Mouse (Mus musculus) brown adipose tissue, adult 24 weeks (tissue): ENCODE results near the gene Gpatch3. TPM values are rescaled to one million over a fixed set of nuclear protein-coding genes. Genes with fewer than 3 reads are reported as not detected.

Experiments used
- H3K27ac ChIP-seq: fragments of 200-500 bp; replicated peaks from 2 replicates; pipeline ENCODE4 v1.5.1; 2012; ENCODE audit warnings: low read depth, mild to moderate bottlenecking, low read length
- H3K4me1 ChIP-seq: fragments of 200-500 bp; 2 replicates; pipeline ENCODE4 v1.6.1; 2012; ENCODE audit warnings: low read length, mixed read lengths; ENCODE audit not compliant: control insufficient read depth, insufficient read depth, insufficient read length
- H3K4me3 ChIP-seq: fragments of 200-500 bp; 2 replicates; pipeline ENCODE4 v1.5.1; 2012; ENCODE audit warnings: low read depth, mild to moderate bottlenecking, low read length, moderate library complexity; ENCODE audit not compliant: insufficient read depth
- polyA plus RNA-seq: library from polyadenylated mRNA; stranded (reverse); fragments of >200 nt; gene quantifications from 2 replicates; pipeline ENCODE4 v1.2.4, GENCODE M21; 2012; ENCODE audit not compliant: missing spikeins, insufficient read depth, insufficient read length

The Gpatch3 gene
- polyA plus RNA-seq, 1 experiment: 1.5 TPM

- Histone ChIP-seq H3K27ac (no peak overlapping the region), H3K4me3 (no peak overlapping the region), H3K4me1 (peaks cover 5% of the 10 kb centered on the region)
Measured at GRCm38 (mm10) chr4:133603056-133603455, 28.5 kb downstream of the Gpatch3 start.

- Histone ChIP-seq H3K4me1 (peaks cover 3% of the 10 kb centered on the region), H3K27ac (no peak overlapping the region), H3K4me3 (no peak overlapping the region)
Measured at GRCm38 (mm10) chr4:133604175-133604574, 29.6 kb downstream of the Gpatch3 start.

- Histone ChIP-seq H3K27ac (no peak overlapping the region), H3K4me3 (no peak overlapping the region), H3K4me1 (peaks cover 2% of the 10 kb centered on the region; the same call in 1 of the 2 replicates)
Measured at GRCm38 (mm10) chr4:133604856-133605255, 30.3 kb downstream of the Gpatch3 start.

- no peak overlapping the region for H3K27ac ChIP-seq
- no peak overlapping the region for H3K4me3 ChIP-seq
- no peaks in the 10 kb centered on the region for H3K4me1 ChIP-seq
Measured at GRCm38 (mm10) chr4:133605330-133605729, 30.8 kb downstream of the Gpatch3 start.

GRCm38 (mm10) chr4:133607284-133607683 lies 32.7 kb downstream of the Gpatch3 start:
- Histone ChIP-seq H3K4me3 (no peak overlapping the region), H3K27ac (no peak overlapping the region), H3K4me1 (no peaks in the 10 kb centered on the region)

GRCm38 (mm10) chr4:133609719-133610118 lies 35.2 kb downstream of the Gpatch3 start:
- H3K4me3 ChIP-seq: no peak overlapping the region
- 0 out of 2 replicates have a peak, but pooled peaks cover under 1% of the 10 kb centered on the region for H3K4me1 ChIP-seq
- no peak overlapping the region for H3K27ac ChIP-seq

- Histone ChIP-seq H3K27ac (no peak overlapping the region), H3K4me3 (no peak overlapping the region), H3K4me1 (peaks cover 19% of the 10 kb centered on the region)
Measured at GRCm38 (mm10) chr4:133611815-133612214, 37.3 kb downstream of the Gpatch3 start.

GRCm38 (mm10) chr4:133612416-133612815 lies 37.9 kb downstream of the Gpatch3 start:
- Histone ChIP-seq H3K4me1 (peaks cover 23% of the 10 kb centered on the region), H3K27ac (no peak overlapping the region), H3K4me3 (no peak overlapping the region)

- Histone ChIP-seq H3K27ac (no peak overlapping the region), H3K4me3 (no peak overlapping the region), H3K4me1 (peaks cover 23% of the 10 kb centered on the region)
Measured at GRCm38 (mm10) chr4:133613026-133613425, 38.5 kb downstream of the Gpatch3 start.

- Histone ChIP-seq H3K4me3 (no peak overlapping the region), H3K4me1 (peaks cover 23% of the 10 kb centered on the region), H3K27ac (no peak overlapping the region; the same call in 1 of the 2 replicates)
Measured at GRCm38 (mm10) chr4:133613867-133614266, 39.3 kb downstream of the Gpatch3 start.

GRCm38 (mm10) chr4:133614274-133614761 lies 39.8 kb downstream of the Gpatch3 start:
- Histone ChIP-seq H3K27ac (no peak overlapping the region), H3K4me1 (peaks cover 23% of the 10 kb centered on the region), H3K4me3 (no peak overlapping the region)

- Histone ChIP-seq H3K4me1 (peaks cover 28% of the 10 kb centered on the region), H3K27ac (peak overlapping the region; percentile 31), H3K4me3 (no peak overlapping the region)
Measured at GRCm38 (mm10) chr4:133615416-133615815, 40.9 kb downstream of the Gpatch3 start.

GRCm38 (mm10) chr4:133617936-133618335 lies 43.4 kb downstream of the Gpatch3 start:
- H3K4me1 ChIP-seq: peaks cover 33% of the 10 kb centered on the region
- H3K27ac ChIP-seq: no peak overlapping the region
- no peak overlapping the region for H3K4me3 ChIP-seq

GRCm38 (mm10) chr4:133619473-133620136 lies 45.1 kb downstream of the Gpatch3 start:
- H3K4me3 ChIP-seq: no peak overlapping the region
- H3K27ac ChIP-seq: peak overlapping the region; percentile 15; the same call in 1 of the 2 replicates
- H3K4me1 ChIP-seq: peaks cover 42% of the 10 kb centered on the region

- H3K4me3 ChIP-seq: no peak overlapping the region
- H3K27ac ChIP-seq: peak overlapping the region; percentile 19; the same call in 1 of the 2 replicates
- peaks cover 35% of the 10 kb centered on the region for H3K4me1 ChIP-seq
Measured at GRCm38 (mm10) chr4:133620668-133621067, 46.1 kb downstream of the Gpatch3 start.

- H3K27ac ChIP-seq: no peak overlapping the region
- H3K4me1 ChIP-seq: peaks cover 30% of the 10 kb centered on the region
- H3K4me3 ChIP-seq: no peak overlapping the region
Measured at GRCm38 (mm10) chr4:133622161-133622695, 47.7 kb downstream of the Gpatch3 start.
